Mouse (Mus musculus): ENCODE measurements around the gene Slc9a3r2.

GRCm38 (mm10) chr17:24695326-24696010 is 45.3 kb upstream of the Slc9a3r2 start:
- TF ChIP-seq CHD2 (IDR thresholded peaks at IDR 0.05; ENCODE audit: low read depth, low read length) (no peak), HCFC1 (IDR thresholded peaks at IDR 0.05; ENCODE audit: borderline replicate concordance, insufficient read depth, low read length) (no peak), ZNF384 (IDR thresholded peaks at IDR 0.05; ENCODE audit: low read depth, low read length) (no peak)

All from ES-E14 (cell line).